22 mouse cellular contexts compared by ENCODE assay signal in genomic region chr5:100246709-100247108, GRCm38 (mm10).
DNase-seq lines count a peak whose midpoint lies in the region; ATAC-seq and TF ChIP-seq lines count a peak whose summit lies in the region.
"Had no signal": no experiment of that assay in that cellular context is flagged by ENCODE, and none has a peak within 500 bp of the region (broad histone marks: within the 10 kb centered on the region; RNA-seq: fewer than 3 reads in every experiment).

No protein-coding gene starts in this region.

- TF ChIP-seq EP300 in stomach, postnatal 0 days (optimal IDR thresholded peaks at IDR 0.05), result no peak

- no peaks in the 10 kb centered on the region for H3K79me2 ChIP-seq in myocyte (ENCODE audit: control insufficient read depth, insufficient read depth)

- no peak for DNase-seq in stomach, postnatal 0 days (ENCODE audit: low spot score)
- DNase-seq in right cerebral cortex, postnatal 4 days, result no peak
- DNase-seq: adrenal gland, postnatal 14 days; cerebellum, adult 18-20 months; cerebellum, adult 9-11 months; cerebellum, postnatal 36 days; forebrain, postnatal 0 days; gastrocnemius, postnatal 14 days; heart, adult 2 months had no signal

- no peak overlapping the region for H3K27ac ChIP-seq in stomach, embryonic 16.5 days (ENCODE audit: low read length)
- H3K27ac ChIP-seq in stomach, postnatal 0 days (replicated peaks), result no peak overlapping the region
- no peak overlapping the region for H3K27ac ChIP-seq in embryonic facial prominence, embryonic 12.5 days
- H3K27ac ChIP-seq: forebrain, embryonic 13.5 days; heart, adult 2 months; heart, embryonic 15.5 days; hindbrain, embryonic 10.5 days; hindbrain, embryonic 14.5 days had no signal

- no peak for TF ChIP-seq POLR2A in myocyte (IDR thresholded peaks at IDR 0.05; ENCODE audit: insufficient read length, low read depth)

- no peak overlapping the region for H3K9ac ChIP-seq in stomach, embryonic 16.5 days (ENCODE audit: low read length)
- H3K9ac ChIP-seq in stomach, postnatal 0 days (ENCODE audit: low read length), result no peak overlapping the region
- no peak overlapping the region for H3K9ac ChIP-seq in embryonic facial prominence, embryonic 12.5 days
- H3K9ac ChIP-seq: forebrain, embryonic 13.5 days; forebrain, postnatal 0 days; heart, embryonic 15.5 days; hindbrain, embryonic 14.5 days had no signal

- ATAC-seq in megakaryocyte, adult 5-6 weeks (ENCODE audit: poor library complexity, severe bottlenecking), result no peak
- peak; percentile 29; the same call in 1 of the 2 replicates for ATAC-seq in stomach, embryonic 16.5 days (ENCODE audit: insufficient read depth, low FRiP score)
- ATAC-seq in stomach, postnatal 0 days (ENCODE audit: low FRiP score, low TSS enrichment), result no peak
- ATAC-seq in embryonic facial prominence, embryonic 12.5 days (ENCODE audit: insufficient number of reproducible peaks, insufficient read depth, low FRiP score, low TSS enrichment), result 0 out of 2 replicates have a peak, but pooled peaks have one; percentile 6
- no peak for ATAC-seq in monocyte, adult 5-6 weeks (replicated peaks; ENCODE audit: insufficient number of reproducible peaks, low FRiP score, low TSS enrichment, poor library complexity, severe bottlenecking)
- ATAC-seq: activated CD4-positive, CD25-positive, alpha-beta regulatory T cell, adult 4 months; forebrain, embryonic 13.5 days; forebrain, postnatal 0 days; Patski had no signal

- H3K36me3 ChIP-seq in megakaryocyte, embryonic 14.5 days (replicated peaks; ENCODE audit: low read length), result no peaks in the 10 kb centered on the region
- no peaks in the 10 kb centered on the region for H3K36me3 ChIP-seq in stomach, embryonic 16.5 days (ENCODE audit: control insufficient read depth, insufficient read depth, low read length)
- H3K36me3 ChIP-seq in stomach, postnatal 0 days (ENCODE audit: control insufficient read depth, insufficient read depth, low read length), result no peaks in the 10 kb centered on the region
- H3K36me3 ChIP-seq in embryonic facial prominence, embryonic 12.5 days, result no peaks in the 10 kb centered on the region
- H3K36me3 ChIP-seq in myocyte (ENCODE audit: control insufficient read depth, insufficient read depth), result no peaks in the 10 kb centered on the region
- H3K36me3 ChIP-seq: heart, embryonic 15.5 days; hindbrain, embryonic 10.5 days had no signal

- peaks cover 4% of the 10 kb centered on the region; the same call in 1 of the 2 replicates for H3K9me3 ChIP-seq in megakaryocyte, embryonic 14.5 days
- H3K9me3 ChIP-seq in stomach, embryonic 16.5 days (replicated peaks; ENCODE audit: control insufficient read depth, low read length), result 0 out of 2 replicates have a peak, but pooled peaks cover 2% of the 10 kb centered on the region
- no peaks in the 10 kb centered on the region for H3K9me3 ChIP-seq in stomach, postnatal 0 days (ENCODE audit: control insufficient read depth, low read length)
- no peaks in the 10 kb centered on the region for H3K9me3 ChIP-seq in embryonic facial prominence, embryonic 12.5 days
- H3K9me3 ChIP-seq: forebrain, embryonic 13.5 days; heart, embryonic 15.5 days; hindbrain, embryonic 10.5 days had no signal

- H3ac ChIP-seq in myocyte (ENCODE audit: control insufficient read depth, insufficient read length), result peak overlapping the region; percentile 51

- no peak overlapping the region for H3K4me2 ChIP-seq in stomach, embryonic 16.5 days (ENCODE audit: low read depth, low read length)
- no peak overlapping the region for H3K4me2 ChIP-seq in stomach, postnatal 0 days (replicated peaks; ENCODE audit: low read depth)
- H3K4me2 ChIP-seq in embryonic facial prominence, embryonic 12.5 days (replicated peaks), result no peak overlapping the region
- no peak overlapping the region for H3K4me2 ChIP-seq in myocyte (ENCODE audit: low read depth)
- H3K4me2 ChIP-seq: forebrain, embryonic 13.5 days; heart, embryonic 11.5 days; heart, embryonic 15.5 days; hindbrain, embryonic 14.5 days had no signal

- H3K27me3 ChIP-seq in megakaryocyte, embryonic 14.5 days (replicated peaks), result peaks cover 18% of the 10 kb centered on the region
- H3K27me3 ChIP-seq in stomach, embryonic 16.5 days (ENCODE audit: control insufficient read depth, insufficient read depth, low read length), result no peaks in the 10 kb centered on the region
- H3K27me3 ChIP-seq in stomach, postnatal 0 days (ENCODE audit: control insufficient read depth, insufficient read depth, low read length), result no peaks in the 10 kb centered on the region
- H3K27me3 ChIP-seq in embryonic facial prominence, embryonic 12.5 days, result no peaks in the 10 kb centered on the region
- H3K27me3 ChIP-seq in myocyte (ENCODE audit: control insufficient read depth, insufficient read depth, insufficient read length), result no peaks in the 10 kb centered on the region
- H3K27me3 ChIP-seq: forebrain, embryonic 13.5 days; heart, embryonic 15.5 days had no signal

- no peak for TF ChIP-seq CTCF in stomach, postnatal 0 days (IDR thresholded peaks at IDR 0.05; ENCODE audit: low read depth)

- H3K4me1 ChIP-seq in megakaryocyte, embryonic 14.5 days, result peaks cover 10% of the 10 kb centered on the region
- no peaks in the 10 kb centered on the region for H3K4me1 ChIP-seq in stomach, embryonic 16.5 days (ENCODE audit: control insufficient read depth, insufficient read depth, low read length)
- H3K4me1 ChIP-seq in stomach, postnatal 0 days (replicated peaks; ENCODE audit: control insufficient read depth, insufficient read depth), result no peaks in the 10 kb centered on the region
- H3K4me1 ChIP-seq in embryonic facial prominence, embryonic 12.5 days, result no peaks in the 10 kb centered on the region
- H3K4me1 ChIP-seq: forebrain, embryonic 13.5 days; heart, embryonic 15.5 days; hindbrain, embryonic 10.5 days had no signal

- 97% methylated on average over 2 of the region's 2 CpGs for WGBS in stomach, embryonic 16.5 days
- WGBS in stomach, postnatal 0 days, result 95% methylated on average over 2 of the region's 2 CpGs
- 96% methylated on average over 2 of the region's 2 CpGs for WGBS in embryonic facial prominence, embryonic 12.5 days

- H3K4me3 ChIP-seq in megakaryocyte, embryonic 14.5 days (replicated peaks), result peak overlapping the region; percentile 67
- no peak overlapping the region for H3K4me3 ChIP-seq in stomach, embryonic 16.5 days (replicated peaks; ENCODE audit: low read length)
- H3K4me3 ChIP-seq in stomach, postnatal 0 days (ENCODE audit: low read depth, low read length), result no peak overlapping the region
- no peak overlapping the region for H3K4me3 ChIP-seq in embryonic facial prominence, embryonic 12.5 days
- no peak overlapping the region for H3K4me3 ChIP-seq in myocyte
- H3K4me3 ChIP-seq: forebrain, embryonic 13.5 days; heart, adult 2 months; heart, embryonic 15.5 days; hindbrain, embryonic 10.5 days had no signal

TF ChIP-seq in myocyte, 11 proteins besides CTCF, POLR2A, EP300 and RAD21:
- TF ChIP-seq TCF3 (IDR thresholded peaks at IDR 0.05; ENCODE audit: insufficient read length, low read depth), result no peak
- no peak for TF ChIP-seq MYOD1 (IDR thresholded peaks at IDR 0.05; ENCODE audit: control insufficient read depth in 1 of 3, insufficient read length in 2 of 3, low read depth in 2 of 3)
- no peak for TF ChIP-seq REST (IDR thresholded peaks at IDR 0.05; ENCODE audit: insufficient read depth, insufficient read length)
- no peak for TF ChIP-seq USF1 (IDR thresholded peaks at IDR 0.05; ENCODE audit: low read depth)
- no peak for TF ChIP-seq CEBPB (IDR thresholded peaks at IDR 0.05; ENCODE audit: insufficient read depth, poor library complexity, severe bottlenecking)
- no peak for TF ChIP-seq TCF12 (IDR thresholded peaks at IDR 0.05; ENCODE audit: insufficient read depth, poor library complexity, severe bottlenecking)
- TF ChIP-seq POLR2AphosphoS2 (IDR thresholded peaks at IDR 0.05; ENCODE audit: insufficient read length, low read depth), result no peak
- no peak for TF ChIP-seq MYOG (IDR thresholded peaks at IDR 0.05; ENCODE audit: control insufficient read depth in 1 of 3, insufficient read depth in 1 of 3, insufficient read length in 2 of 3, low read depth in 2 of 3)
- no peak for TF ChIP-seq E2F4 (IDR thresholded peaks at IDR 0.05; ENCODE audit: insufficient read depth)
- TF ChIP-seq SRF (IDR thresholded peaks at IDR 0.05; ENCODE audit: control insufficient read depth, insufficient read length, low read depth), result no peak
- TF ChIP-seq MAX (IDR thresholded peaks at IDR 0.05; ENCODE audit: low read depth), result no peak

Comparison
In these comparisons a context has a peak if more than half of its experiments do, and no peak if none do; other contexts are left out.
1. ATAC-seq: peak in stomach, embryonic 16.5 days (single experiment) and embryonic facial prominence, embryonic 12.5 days (single experiment); none in megakaryocyte, adult 5-6 weeks (single experiment), stomach, postnatal 0 days (single experiment) and monocyte, adult 5-6 weeks (single experiment).